Mouse (Mus musculus) MEL (cell line): Measurements from ENCODE around the gene Cpm. TPM values are rescaled to one million over a fixed set of nuclear protein-coding genes. Genes with fewer than 3 reads are reported as not detected.

Experiments used
- DNase-seq: peaks from one replicate; pipeline ENCODE4 v3.0.0; 2011; ENCODE audit warnings: low read depth, low spot score
- H3K27ac ChIP-seq: 2 replicates; pipeline ENCODE4 v1.5.1; 2012; ENCODE audit warnings: low read depth, mild to moderate bottlenecking, control low read depth, low read length, moderate library complexity; ENCODE audit not compliant: control insufficient read depth
- H3K27me3 ChIP-seq, 2 experiments: fragments of 150-350 bp in 1 of 2; sonication (generic) in 1 of 2; 2 replicates each; pipeline ENCODE4 v1.6.1; 2012; ENCODE audit warnings: low read length in 2 of 2, mild to moderate bottlenecking in 2 of 2, improper control_type of control experiment in 1 of 2, moderate library complexity in 1 of 2; ENCODE audit not compliant: insufficient read depth in 2 of 2, control insufficient read depth in 1 of 2
- H3K36me3 ChIP-seq, 2 experiments: 2 replicates each; pipeline ENCODE4 v1.6.1; 2012 to 2014; ENCODE audit warnings: low read length in 2 of 2, improper control_type of control experiment in 1 of 2, inconsistent platforms in 1 of 2, mild to moderate bottlenecking in 1 of 2; ENCODE audit not compliant: insufficient read depth in 2 of 2, control insufficient read depth in 1 of 2
- H3K4me1 ChIP-seq, 2 experiments: fragments of 150-350 bp in 1 of 2; sonication (generic) in 1 of 2; 2 replicates each; pipeline ENCODE4 v1.6.1; 2012; ENCODE audit warnings: low read length in 2 of 2, improper control_type of control experiment in 1 of 2, mild to moderate bottlenecking in 1 of 2; ENCODE audit not compliant: insufficient read depth in 2 of 2, control insufficient read depth in 1 of 2
- H3K4me3 ChIP-seq, 2 experiments: fragments of 150-350 bp in 1 of 2; sonication (generic) in 1 of 2; 2 replicates each; pipeline ENCODE4 v1.5.1; 2012; ENCODE audit warnings: low read depth in 2 of 2, low read length in 2 of 2, mild to moderate bottlenecking in 2 of 2, moderate library complexity in 2 of 2, control low read depth in 1 of 2, improper control_type of control experiment in 1 of 2; ENCODE audit not compliant: control insufficient read depth in 1 of 2, insufficient read depth in 1 of 2
- H3K79me2 ChIP-seq: 2 replicates; pipeline ENCODE4 v1.6.1; 2012; ENCODE audit warnings: mild to moderate bottlenecking, low read length, moderate library complexity; ENCODE audit not compliant: control insufficient read depth, poor library complexity, insufficient read depth
- H3K9ac ChIP-seq: 2 replicates; pipeline ENCODE4 v1.6.1; 2012; ENCODE audit warnings: low read depth, mild to moderate bottlenecking, control low read depth, low read length, moderate library complexity; ENCODE audit not compliant: control insufficient read depth, poor library complexity, severe bottlenecking
- H3K9me3 ChIP-seq: fragments of 150-350 bp; sonication (generic); replicated peaks from 2 replicates; pipeline ENCODE4 v1.6.1; 2012; ENCODE audit warnings: mild to moderate bottlenecking, low read length, improper control_type of control experiment, moderate library complexity; ENCODE audit not compliant: insufficient read depth
- BHLHE40 ChIP-seq: IDR thresholded peaks from 2 replicates; pipeline ENCODE4 v1.6.1; 2012; ENCODE audit warnings: low read depth, mild to moderate bottlenecking, inconsistent platforms, low read length, improper control_type of control experiment, borderline replicate concordance
- CHD1 ChIP-seq: IDR thresholded peaks from 2 replicates; pipeline ENCODE4 v1.6.1; 2012; ENCODE audit warnings: low read depth, mild to moderate bottlenecking, inconsistent platforms, low read length, improper control_type of control experiment
- CTCF ChIP-seq, 3 experiments: IDR thresholded peaks in 2 of 3; conservative IDR thresholded peaks in 1 of 3; 2 replicates each; pipeline ENCODE4 v1.5.1; 2011 to 2012; ENCODE audit warnings: low read length in 3 of 3, low read depth in 2 of 3, mild to moderate bottlenecking in 2 of 3, improper control_type of control experiment in 1 of 3, inconsistent platforms in 1 of 3, mixed read lengths in 1 of 3, moderate library complexity in 1 of 3; ENCODE audit not compliant: control insufficient read depth in 1 of 3, insufficient read depth in 1 of 3, poor library complexity in 1 of 3, severe bottlenecking in 1 of 3
- EP300 ChIP-seq, 2 experiments: IDR thresholded peaks; 2 replicates each; pipeline ENCODE4 v1.6.1; 2011; ENCODE audit warnings: improper control_type of control experiment in 2 of 2, low read length in 2 of 2, low read depth in 1 of 2, mild to moderate bottlenecking in 1 of 2
- JUND ChIP-seq: IDR thresholded peaks from 2 replicates; pipeline ENCODE4 v1.6.1; 2011; ENCODE audit warnings: low read depth, mild to moderate bottlenecking, improper control_type of control experiment, low read length
- MAFK ChIP-seq: IDR thresholded peaks from 2 replicates; pipeline ENCODE4 v1.6.1; 2011; ENCODE audit warnings: low read depth, mild to moderate bottlenecking, low read length, improper control_type of control experiment, borderline replicate concordance
- MAX ChIP-seq: IDR thresholded peaks from 2 replicates; pipeline ENCODE4 v1.6.1; 2011; ENCODE audit warnings: low read length, improper control_type of control experiment
- MYC ChIP-seq: IDR thresholded peaks from 2 replicates; pipeline ENCODE4 v1.6.1; 2011; ENCODE audit warnings: low read depth, mild to moderate bottlenecking, low read length, improper control_type of control experiment, moderate library complexity
- NRF1 ChIP-seq: IDR thresholded peaks from 2 replicates; pipeline ENCODE4 v1.6.1; 2014; ENCODE audit warnings: low read depth, mild to moderate bottlenecking, inconsistent platforms, low read length, improper control_type of control experiment, moderate library complexity; ENCODE audit not compliant: poor library complexity, insufficient read depth, severe bottlenecking
- POLR2A ChIP-seq, 2 experiments: IDR thresholded peaks; 2 replicates each; pipeline ENCODE4 v1.6.1; 2011 to 2012; ENCODE audit warnings: low read length in 2 of 2, mild to moderate bottlenecking in 2 of 2, control low read depth in 1 of 2, improper control_type of control experiment in 1 of 2, low read depth in 1 of 2, moderate library complexity in 1 of 2; ENCODE audit not compliant: control insufficient read depth in 1 of 2, insufficient read depth in 1 of 2, poor library complexity in 1 of 2
- POLR2AphosphoS2 ChIP-seq: IDR thresholded peaks from 2 replicates; pipeline ENCODE4 v1.6.1; 2011; ENCODE audit warnings: low read length, improper control_type of control experiment
- POLR2AphosphoS5 ChIP-seq: IDR thresholded peaks from 2 replicates; pipeline ENCODE4 v1.6.1; 2012; ENCODE audit warnings: low read depth, borderline replicate concordance, mild to moderate bottlenecking, inconsistent platforms, low read length, moderate library complexity, mixed read lengths
- RAD21 ChIP-seq: IDR thresholded peaks from 2 replicates; pipeline ENCODE4 v1.6.1; 2011; ENCODE audit warnings: mild to moderate bottlenecking, low read depth, low read length, improper control_type of control experiment
- RCOR1 ChIP-seq: IDR thresholded peaks from 2 replicates; pipeline ENCODE4 v1.6.1; 2012; ENCODE audit warnings: low read depth, mild to moderate bottlenecking, inconsistent platforms, low read length, improper control_type of control experiment
- SIN3A ChIP-seq: IDR thresholded peaks from 2 replicates; pipeline ENCODE4 v1.6.1; 2012; ENCODE audit warnings: low read length, improper control_type of control experiment, inconsistent platforms
- SMC3 ChIP-seq: IDR thresholded peaks from 2 replicates; pipeline ENCODE4 v1.6.1; 2011; ENCODE audit warnings: low read depth, low read length, improper control_type of control experiment
- TBP ChIP-seq: IDR thresholded peaks from 2 replicates; pipeline ENCODE4 v1.8.0; 2011; ENCODE audit warnings: low read depth, low read length, improper control_type of control experiment
- USF1 ChIP-seq: IDR thresholded peaks from 2 replicates; pipeline ENCODE4 v1.6.1; 2014; ENCODE audit warnings: low read depth, mild to moderate bottlenecking, inconsistent platforms, low read length, improper control_type of control experiment, moderate library complexity
- USF2 ChIP-seq, 2 experiments: IDR thresholded peaks; 2 replicates each; pipeline ENCODE4 v1.6.1; 2011 to 2012; ENCODE audit warnings: improper control_type of control experiment in 2 of 2, low read length in 2 of 2, borderline replicate concordance in 1 of 2, inconsistent platforms in 1 of 2, low read depth in 1 of 2, mild to moderate bottlenecking in 1 of 2; ENCODE audit not compliant: insufficient read depth in 1 of 2
- ZC3H11A ChIP-seq: IDR thresholded peaks from 2 replicates; pipeline ENCODE4 v1.6.1; 2012; ENCODE audit warnings: low read depth, mild to moderate bottlenecking, inconsistent platforms, low read length, improper control_type of control experiment
- ZKSCAN1 ChIP-seq: IDR thresholded peaks from 2 replicates; pipeline ENCODE4 v1.6.1; 2012; ENCODE audit warnings: low read depth, mild to moderate bottlenecking, inconsistent platforms, low read length, improper control_type of control experiment, moderate library complexity
- ZNF384 ChIP-seq: IDR thresholded peaks from 2 replicates; pipeline ENCODE4 v1.6.1; 2012; ENCODE audit warnings: low read depth, mild to moderate bottlenecking, inconsistent platforms, low read length, improper control_type of control experiment
- polyA plus RNA-seq, 2 experiments: library from polyadenylated mRNA; stranded (reverse) in 1 of 2; unstranded in 1 of 2; fragments of >175 nt in 1 of 2; fragments of >200 nt in 1 of 2; gene quantifications; 2 replicates each; pipeline versions ENCODE4 v1.2.1 to v1.2.4; 2012; ENCODE audit warnings: low replicate concordance in 2 of 2, low read depth in 1 of 2; ENCODE audit not compliant: insufficient read length in 2 of 2, insufficient read depth in 1 of 2, missing spikeins in 1 of 2
- total RNA-seq: library from RNA; depleted of rRNA; stranded (reverse); fragments of 300-350 nt; gene quantifications from 2 replicates; pipeline ENCODE4 v1.2.3, GENCODE M21; 2012

Cpm gene
- total and polyA plus RNA-seq, 3 experiments = 0.04 to 0.40 TPM; not detected in 1

GRCm38 (mm10) chr10:117654576-117655123 is 25.4 kb downstream of the Cpm start:
- no peaks in the 10 kb centered on the region for H3K4me1 ChIP-seq
- no peaks in the 10 kb centered on the region for H3K79me2 ChIP-seq
- no peak overlapping the region for H3K9ac ChIP-seq
- no peaks in the 10 kb centered on the region for H3K9me3 ChIP-seq
- H3K4me3 ChIP-seq = no peak overlapping the region
- no peaks in the 10 kb centered on the region for H3K36me3 ChIP-seq
- DNase-seq = no peak
- peaks cover 0 to 2% of the 10 kb centered on the region in 2 experiments; a peak in 2 of 4 replicates for H3K27me3 ChIP-seq
- TF ChIP-seq ZC3H11A (no peak), USF1 (no peak), POLR2A (IDR thresholded peaks at IDR 0.05; ENCODE audit: control insufficient read depth in 1 of 2, insufficient read depth in 1 of 2, low read depth in 1 of 2, low read length in 2 of 2, poor library complexity in 1 of 2) (no peak), NRF1 (no peak), CTCF (IDR thresholded peaks at IDR 0.05 in 2 of 3, conservative IDR thresholded peaks at IDR 0.05 in 1 of 3; ENCODE audit: control insufficient read depth in 1 of 3, insufficient read depth in 1 of 3, low read depth in 2 of 3, low read length in 3 of 3, poor library complexity in 1 of 3, severe bottlenecking in 1 of 3) (no peak), SMC3 (no peak), TBP (no peak), BHLHE40 (no peak), ZKSCAN1 (no peak)
- H3K27ac ChIP-seq = no peak overlapping the region

DNA sequence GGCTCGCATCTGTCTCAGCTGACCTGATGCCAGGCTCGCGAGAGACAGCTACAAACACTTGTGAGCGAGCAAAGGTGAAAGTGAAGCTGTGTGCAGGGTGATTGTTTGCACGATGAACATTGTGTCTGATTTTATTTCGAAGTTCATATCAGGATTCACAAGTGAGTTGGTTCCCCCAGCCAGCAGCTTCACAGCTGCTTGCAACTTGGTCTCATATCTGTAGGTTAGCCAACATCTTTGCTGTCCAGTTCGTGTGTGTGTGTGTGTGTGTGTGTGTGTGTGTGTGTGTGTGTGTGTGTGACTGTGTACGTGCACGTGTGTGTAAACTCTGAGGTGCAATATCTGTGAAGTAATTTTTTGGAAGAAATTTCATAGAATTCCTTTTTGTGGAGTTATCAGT is 26.2 kb downstream of the Cpm start:
- no peaks in the 10 kb centered on the region for H3K9me3 ChIP-seq
- no peak overlapping the region for H3K9ac ChIP-seq
- no peak overlapping the region for H3K4me3 ChIP-seq
- H3K36me3 ChIP-seq = no peaks in the 10 kb centered on the region
- H3K27ac ChIP-seq = no peak overlapping the region
- no peaks in the 10 kb centered on the region for H3K79me2 ChIP-seq
- DNase-seq = no peak
- peaks cover 0 to 2% of the 10 kb centered on the region in 2 experiments; a peak in 2 of 4 replicates for H3K27me3 ChIP-seq
- no peak for TF ChIP-seq TBP
- no peak for TF ChIP-seq SMC3
- no peak for TF ChIP-seq MYC
- TF ChIP-seq BHLHE40 = no peak
- TF ChIP-seq EP300 (IDR thresholded peaks at IDR 0.05; ENCODE audit: low read depth in 1 of 2, low read length in 2 of 2) = no peak
- no peak for TF ChIP-seq ZNF384
- TF ChIP-seq RAD21 = no peak
- no peak for TF ChIP-seq POLR2A (IDR thresholded peaks at IDR 0.05; ENCODE audit: control insufficient read depth in 1 of 2, insufficient read depth in 1 of 2, low read depth in 1 of 2, low read length in 2 of 2, poor library complexity in 1 of 2)
- no peak for TF ChIP-seq CTCF (IDR thresholded peaks at IDR 0.05 in 2 of 3, conservative IDR thresholded peaks at IDR 0.05 in 1 of 3; ENCODE audit: control insufficient read depth in 1 of 3, insufficient read depth in 1 of 3, low read depth in 2 of 3, low read length in 3 of 3, poor library complexity in 1 of 3, severe bottlenecking in 1 of 3)
- no peak for TF ChIP-seq JUND
- no peak for TF ChIP-seq POLR2AphosphoS5
- no peak for TF ChIP-seq RCOR1
- no peak for TF ChIP-seq SIN3A
- no peak for TF ChIP-seq CHD1
- TF ChIP-seq ZC3H11A = no peak
- no peak for TF ChIP-seq MAFK
- TF ChIP-seq USF1 = no peak
- no peak for TF ChIP-seq MAX
- TF ChIP-seq POLR2AphosphoS2 = no peak
- TF ChIP-seq USF2 (IDR thresholded peaks at IDR 0.05; ENCODE audit: borderline replicate concordance in 1 of 2, insufficient read depth in 1 of 2, low read depth in 1 of 2, low read length in 2 of 2) = no peak
- no peaks in the 10 kb centered on the region for H3K4me1 ChIP-seq
